Mouse (Mus musculus) heart, embryonic 13.5 days (tissue): ENCODE data around the gene Prkn. TPM values are rescaled to one million over a fixed set of nuclear protein-coding genes. Genes with fewer than 3 reads are reported as not detected.
"Not testable (repeated sequence)": the region's sequence is repeated elsewhere in the genome, so short reads cannot be mapped to it uniquely, and the experiment has no call there.

Experiments
- ATAC-seq: fragments of 200-750 bp; cut with Nextera tagmentation; 2 replicates; pipeline ENCODE4 v1.8.0; 2017; ENCODE audit warnings: moderate TSS enrichment; ENCODE audit not compliant: insufficient number of reproducible peaks, low FRiP score, low TSS enrichment; ENCODE audit errors: extremely low read depth
- H3K27ac ChIP-seq: fragments of 300-500 bp; sonication (generic); replicated peaks from 2 replicates; pipeline ENCODE4 v1.5.1; 2015; ENCODE audit warnings: moderate library complexity, mild to moderate bottlenecking, inconsistent platforms
- H3K27me3 ChIP-seq: fragments of 300-500 bp; sonication (generic); replicated peaks from 2 replicates; pipeline ENCODE4 v1.6.1; 2015; ENCODE audit warnings: mild to moderate bottlenecking, inconsistent platforms
- H3K36me3 ChIP-seq: fragments of 300-500 bp; sonication (generic); 2 replicates; pipeline ENCODE4 v1.6.1; 2015; ENCODE audit warnings: mild to moderate bottlenecking, inconsistent platforms
- H3K4me1 ChIP-seq: fragments of 300-500 bp; sonication (generic); 2 replicates; pipeline ENCODE4 v1.6.1; 2015; ENCODE audit warnings: inconsistent platforms
- H3K4me2 ChIP-seq: fragments of 300-500 bp; sonication (generic); 2 replicates; pipeline ENCODE4 v1.6.1; 2015; ENCODE audit warnings: inconsistent platforms, mild to moderate bottlenecking, moderate library complexity
- H3K4me3 ChIP-seq: fragments of 300-500 bp; sonication (generic); 2 replicates; pipeline ENCODE4 v1.5.1; 2015; ENCODE audit warnings: moderate library complexity, mild to moderate bottlenecking, inconsistent platforms
- H3K9ac ChIP-seq: fragments of 300-500 bp; sonication (generic); 2 replicates; pipeline ENCODE4 v1.6.1; 2015; ENCODE audit warnings: inconsistent platforms, mild to moderate bottlenecking, moderate library complexity
- H3K9me3 ChIP-seq: fragments of 300-500 bp; sonication (generic); 2 replicates; pipeline ENCODE4 v1.6.1; 2016; ENCODE audit warnings: inconsistent platforms
- WGBS: fragments of 180-500 bp; shearing (Covaris S2); methylation state at CpG from one replicate; pipeline ENCODE4 v1.1.7; 2015; ENCODE audit warnings: mixed read lengths; 5-methylcytosine and 5-hydroxymethylcytosine counted together
- polyA plus RNA-seq: library from polyadenylated mRNA; unstranded; fragments of >200 nt; fragmentation: Nextera tagmentation; extraction: Ambion mirVana; gene quantifications from 2 replicates; pipeline ENCODE4 v1.2.1, GENCODE M21; 2015

Gene Prkn
- polyA plus RNA-seq, 1 experiment from 2014 or later = 1.8 TPM

- no peak overlapping the region for H3K27ac ChIP-seq
- WGBS = 73% methylated on average over 5 of the region's 5 CpGs
- no peak overlapping the region for H3K4me2 ChIP-seq
- H3K4me1 ChIP-seq = no peaks in the 10 kb centered on the region
- no peaks in the 10 kb centered on the region for H3K27me3 ChIP-seq
- ATAC-seq = no peak
- no peaks in the 10 kb centered on the region for H3K9me3 ChIP-seq
- H3K4me3 ChIP-seq = no peak overlapping the region
- no peaks in the 10 kb centered on the region for H3K36me3 ChIP-seq
- no peak overlapping the region for H3K9ac ChIP-seq
These were observed 302.1 kb downstream of the Prkn start for GRCm38 (mm10) chr17:11142321-11142720.

GRCm38 (mm10) chr17:11156119-11156518 is 315.9 kb downstream of the Prkn start:
- no peaks in the 10 kb centered on the region for H3K27me3 ChIP-seq
- H3K9ac ChIP-seq = no peak overlapping the region
- H3K4me1 ChIP-seq = no peaks in the 10 kb centered on the region
- no peaks in the 10 kb centered on the region for H3K36me3 ChIP-seq
- no peak overlapping the region for H3K27ac ChIP-seq
- WGBS = 65% methylated on average over 3 of the region's 3 CpGs
- H3K4me2 ChIP-seq = no peak overlapping the region
- no peaks in the 10 kb centered on the region for H3K9me3 ChIP-seq
- no peak overlapping the region for H3K4me3 ChIP-seq
- ATAC-seq = no peak

GRCm38 (mm10) chr17:11157536-11157935 is 317.4 kb downstream of the Prkn start:
- no peak for ATAC-seq
- Histone ChIP-seq H3K4me1 (no peaks in the 10 kb centered on the region), H3K4me2 (no peak overlapping the region), H3K9ac (no peak overlapping the region), H3K9me3 (no peaks in the 10 kb centered on the region), H3K27ac (no peak overlapping the region), H3K4me3 (no peak overlapping the region), H3K36me3 (no peaks in the 10 kb centered on the region), H3K27me3 (no peaks in the 10 kb centered on the region)
- WGBS = 59% methylated on average over 7 of the region's 7 CpGs

- Histone ChIP-seq H3K27ac (no peak overlapping the region), H3K4me3 (no peak overlapping the region), H3K36me3 (no peaks in the 10 kb centered on the region), H3K27me3 (no peaks in the 10 kb centered on the region), H3K9me3 (no peaks in the 10 kb centered on the region), H3K9ac (no peak overlapping the region), H3K4me2 (no peak overlapping the region), H3K4me1 (no peaks in the 10 kb centered on the region)
- 72% methylated on average over 1 of the region's 1 CpGs for WGBS
- ATAC-seq = no peak
These were observed 321.3 kb downstream of the Prkn start for GRCm38 (mm10) chr17:11161436-11161835.

GRCm38 (mm10) chr17:11162770-11163169 is 322.6 kb downstream of the Prkn start:
- Histone ChIP-seq H3K9me3 (no peaks in the 10 kb centered on the region), H3K4me1 (no peaks in the 10 kb centered on the region), H3K4me3 (no peak overlapping the region), H3K9ac (no peak overlapping the region), H3K27me3 (no peaks in the 10 kb centered on the region), H3K4me2 (no peak overlapping the region), H3K27ac (no peak overlapping the region), H3K36me3 (no peaks in the 10 kb centered on the region)
- ATAC-seq = no peak
- 80% methylated on average over 3 of the region's 3 CpGs for WGBS

GRCm38 (mm10) chr17:11187356-11187755 is 347.2 kb downstream of the Prkn start:
- Histone ChIP-seq H3K36me3 (no peaks in the 10 kb centered on the region), H3K9ac (no peak overlapping the region), H3K4me3 (no peak overlapping the region), H3K4me1 (no peaks in the 10 kb centered on the region), H3K27me3 (no peaks in the 10 kb centered on the region), H3K9me3 (no peaks in the 10 kb centered on the region), H3K27ac (no peak overlapping the region), H3K4me2 (no peak overlapping the region)
- no peak for ATAC-seq

GRCm38 (mm10) chr17:11188494-11188893 is 348.3 kb downstream of the Prkn start:
- ATAC-seq = no peak

GRCm38 (mm10) chr17:11190306-11190705 is 350.1 kb downstream of the Prkn start:
- Histone ChIP-seq H3K4me1 (no peaks in the 10 kb centered on the region), H3K27me3 (no peaks in the 10 kb centered on the region), H3K4me3 (no peak overlapping the region), H3K9ac (no peak overlapping the region), H3K36me3 (no peaks in the 10 kb centered on the region), H3K27ac (no peak overlapping the region), H3K9me3 (no peaks in the 10 kb centered on the region), H3K4me2 (no peak overlapping the region)
- ATAC-seq = no peak
- 69% methylated on average over 2 of the region's 2 CpGs for WGBS

More at GRCm38 (mm10) chr17:11188494-11188893, 348.3 kb downstream of the Prkn start:
- WGBS = 59% methylated on average over 4 of the region's 4 CpGs
- H3K4me1 ChIP-seq = no peaks in the 10 kb centered on the region
- H3K9ac ChIP-seq = no peak overlapping the region
- H3K27ac ChIP-seq = no peak overlapping the region
- no peaks in the 10 kb centered on the region for H3K27me3 ChIP-seq
- H3K36me3 ChIP-seq = no peaks in the 10 kb centered on the region
- no peak overlapping the region for H3K4me2 ChIP-seq
- H3K9me3 ChIP-seq = no peaks in the 10 kb centered on the region
- H3K4me3 ChIP-seq = no peak overlapping the region

GRCm38 (mm10) chr17:11198134-11198533 is 357.9 kb downstream of the Prkn start:
- no peak for ATAC-seq
- no peaks in the 10 kb centered on the region for H3K36me3 ChIP-seq
- no peak overlapping the region for H3K4me3 ChIP-seq
- no peak overlapping the region for H3K27ac ChIP-seq
- H3K4me2 ChIP-seq = no peak overlapping the region
- no peaks in the 10 kb centered on the region for H3K9me3 ChIP-seq
- H3K27me3 ChIP-seq = no peaks in the 10 kb centered on the region
- H3K9ac ChIP-seq = no peak overlapping the region
- H3K4me1 ChIP-seq = no peaks in the 10 kb centered on the region
- WGBS = 68% methylated on average over 2 of the region's 2 CpGs

- not testable (repeated sequence) for H3K9ac ChIP-seq, H3K4me2 ChIP-seq, H3K4me3 ChIP-seq, H3K4me1 ChIP-seq, H3K27ac ChIP-seq, H3K27me3 ChIP-seq, H3K36me3 ChIP-seq, H3K9me3 ChIP-seq, ATAC-seq
- WGBS = 71% methylated on average over 4 of the region's 4 CpGs
These were observed 368.9 kb downstream of the Prkn start for GRCm38 (mm10) chr17:11209063-11209462.

GRCm38 (mm10) chr17:11211006-11211405 is 370.8 kb downstream of the Prkn start:
- no peak overlapping the region for H3K27ac ChIP-seq
- WGBS = 72% methylated on average over 11 of the region's 11 CpGs

GRCm38 (mm10) chr17:11211591-11211990 is 371.4 kb downstream of the Prkn start:
- Histone ChIP-seq H3K27me3 (no peaks in the 10 kb centered on the region), H3K9me3 (no peaks in the 10 kb centered on the region), H3K9ac (no peak overlapping the region), H3K4me1 (no peaks in the 10 kb centered on the region), H3K4me3 (no peak overlapping the region), H3K27ac (no peak overlapping the region), H3K4me2 (no peak overlapping the region), H3K36me3 (no peaks in the 10 kb centered on the region)
- no peak for ATAC-seq
- WGBS = 70% methylated on average over 4 of the region's 4 CpGs

More at GRCm38 (mm10) chr17:11211006-11211405, 370.8 kb downstream of the Prkn start:
- no peak overlapping the region for H3K9ac ChIP-seq
- H3K4me3 ChIP-seq = no peak overlapping the region
- H3K4me1 ChIP-seq = no peaks in the 10 kb centered on the region
- no peaks in the 10 kb centered on the region for H3K36me3 ChIP-seq
- no peaks in the 10 kb centered on the region for H3K9me3 ChIP-seq
- no peaks in the 10 kb centered on the region for H3K27me3 ChIP-seq
- no peak overlapping the region for H3K4me2 ChIP-seq
- ATAC-seq = no peak
